Mouse (Mus musculus) erythroblast, embryonic 14.5 days (primary cell): ENCODE data around the gene Shank2.

Experiments used
- GATA1 ChIP-seq: IDR thresholded peaks from 2 replicates; pipeline ENCODE4 v1.6.1; 2012; ENCODE audit warnings: low read length, inconsistent platforms, mixed read lengths
- TAL1 ChIP-seq: IDR thresholded peaks from 3 replicates; pipeline ENCODE4 v1.6.1; 2012; ENCODE audit warnings: low read length, inconsistent platforms, mixed read lengths

- TF ChIP-seq GATA1 (no peak), TAL1 (no peak)
Measured at GRCm38 (mm10) chr7:144037966-144038669, 36.4 kb downstream of the Shank2 start.
